Mouse (Mus musculus) kidney, postnatal 14 days (tissue): ENCODE measurements around the gene Racgap1.

Experiments used
- DNase-seq: peaks from one replicate; pipeline ENCODE4 v3.0.0; 2022; ENCODE audit warnings: mixed read lengths

The Racgap1 gene

DNA sequence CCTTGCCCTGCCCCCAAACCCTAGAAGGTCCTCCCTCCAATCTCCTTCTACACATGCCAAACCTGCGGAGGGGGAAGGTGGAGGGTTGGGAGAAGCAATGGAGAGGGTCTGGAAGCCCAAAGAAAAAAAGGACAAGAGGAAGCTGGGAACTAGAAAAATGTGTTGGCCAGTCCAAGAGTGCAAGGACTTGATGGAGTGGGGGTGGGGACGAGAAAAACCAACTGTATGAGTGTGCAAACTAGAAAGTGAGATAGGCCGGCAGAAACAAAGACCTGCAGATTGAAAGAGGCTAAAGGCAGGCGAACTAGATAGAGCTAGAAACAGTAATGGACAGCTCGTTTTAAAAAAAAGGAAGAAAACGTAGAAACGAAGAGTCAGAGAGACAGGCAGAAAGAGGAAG, 61.8 kb downstream of the Racgap1 start:
- DNase-seq: no peak

DNA sequence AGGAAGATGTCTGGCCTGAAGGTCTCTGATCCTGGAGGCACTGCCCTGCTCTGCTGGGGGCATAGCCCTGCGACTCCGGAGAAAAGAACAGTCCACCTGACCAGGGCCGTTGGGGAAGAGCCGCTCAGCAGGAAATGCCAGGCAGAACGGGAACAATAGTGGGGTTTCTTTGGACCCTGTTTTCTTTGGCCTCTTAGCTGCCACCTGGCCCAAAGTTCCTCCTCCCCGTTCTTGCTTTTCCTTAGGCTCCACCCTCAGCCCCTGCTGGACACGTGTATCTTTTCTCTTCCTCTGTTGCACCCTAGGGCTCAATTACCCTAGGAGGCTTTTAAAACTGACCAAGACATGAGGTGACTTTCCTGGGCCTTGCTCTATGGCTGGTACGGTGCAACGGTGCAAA, 62.2 kb downstream of the Racgap1 start:
- DNase-seq: no peak

DNA sequence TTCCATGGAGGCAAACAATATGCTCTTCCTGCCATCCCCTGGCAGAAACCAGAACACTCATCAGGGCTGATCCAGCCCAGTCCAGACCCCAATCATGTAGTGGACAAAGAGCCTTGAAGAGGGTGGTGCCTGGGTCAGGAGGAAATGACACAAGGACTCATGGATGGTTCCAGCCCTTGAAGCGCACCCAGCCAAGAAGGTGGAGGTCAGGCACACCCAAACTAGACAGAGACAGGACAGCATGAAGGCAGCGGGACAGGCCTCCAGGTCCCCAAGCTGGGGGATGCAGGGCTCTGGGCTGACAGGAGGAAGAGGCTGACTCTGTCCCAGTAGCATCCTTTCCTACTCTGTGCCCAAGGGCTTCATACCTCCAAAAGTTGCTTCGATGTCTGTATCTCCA, 64.9 kb downstream of the Racgap1 start:
- no peak for DNase-seq

DNA sequence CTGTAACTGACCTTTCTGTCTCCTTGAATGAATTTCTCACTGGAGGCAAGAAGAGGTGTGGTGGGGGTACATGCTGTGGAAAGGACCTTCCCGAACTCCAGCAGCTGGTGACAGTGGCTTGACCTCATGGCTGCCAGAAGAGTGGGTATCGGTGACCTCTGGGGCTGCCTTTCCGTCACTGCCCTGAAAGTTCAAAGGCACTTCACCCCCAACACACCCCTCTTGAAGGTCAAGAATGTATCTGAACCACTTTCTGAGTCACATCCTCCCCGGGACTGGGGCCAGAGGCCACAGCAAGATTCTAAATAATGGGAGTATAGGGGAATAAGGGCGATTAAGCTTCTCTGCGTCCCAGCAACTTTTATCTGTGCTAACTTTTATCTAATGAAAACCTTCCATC, 65.7 kb downstream of the Racgap1 start:
- DNase-seq: no peak

DNA sequence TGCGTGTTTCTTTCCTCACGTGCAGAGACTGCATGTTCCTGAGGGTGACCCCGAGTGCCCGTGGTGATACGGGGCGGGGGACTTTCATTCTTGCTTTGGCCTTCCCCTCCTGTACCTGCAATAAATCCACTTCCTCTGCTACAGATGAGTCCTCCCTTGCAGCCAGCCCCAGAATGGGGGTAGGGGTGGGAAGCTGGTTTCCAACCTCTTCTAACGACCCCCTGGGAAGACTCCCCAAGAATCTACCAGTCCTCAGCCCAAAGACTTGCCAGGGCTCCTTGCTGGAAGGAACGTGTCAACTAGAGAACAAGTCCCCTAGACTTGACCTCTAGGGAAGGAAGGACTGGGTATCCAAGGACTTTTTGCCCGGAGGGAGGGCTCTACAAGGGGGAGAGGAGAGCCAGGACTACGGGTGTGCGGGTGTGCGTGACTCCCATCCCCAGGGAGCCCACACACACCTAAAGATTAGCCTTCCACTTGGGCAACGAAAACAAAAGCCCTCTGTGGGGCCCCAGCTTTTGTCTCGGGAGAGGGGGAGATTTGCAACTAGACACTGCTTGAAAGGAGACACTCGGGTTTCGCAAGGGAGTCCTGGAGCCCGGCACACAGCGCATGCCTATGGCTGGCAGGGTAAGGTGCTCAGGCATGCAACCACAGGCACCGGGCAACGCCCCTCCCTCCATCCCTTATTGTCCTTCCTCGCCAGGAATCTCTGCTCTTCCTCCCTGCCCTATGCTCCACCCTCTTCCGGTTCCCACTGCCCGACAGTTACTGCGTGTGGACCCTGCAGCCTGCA, 66.9 kb downstream of the Racgap1 start:
- peak; percentile 39 for DNase-seq

DNA sequence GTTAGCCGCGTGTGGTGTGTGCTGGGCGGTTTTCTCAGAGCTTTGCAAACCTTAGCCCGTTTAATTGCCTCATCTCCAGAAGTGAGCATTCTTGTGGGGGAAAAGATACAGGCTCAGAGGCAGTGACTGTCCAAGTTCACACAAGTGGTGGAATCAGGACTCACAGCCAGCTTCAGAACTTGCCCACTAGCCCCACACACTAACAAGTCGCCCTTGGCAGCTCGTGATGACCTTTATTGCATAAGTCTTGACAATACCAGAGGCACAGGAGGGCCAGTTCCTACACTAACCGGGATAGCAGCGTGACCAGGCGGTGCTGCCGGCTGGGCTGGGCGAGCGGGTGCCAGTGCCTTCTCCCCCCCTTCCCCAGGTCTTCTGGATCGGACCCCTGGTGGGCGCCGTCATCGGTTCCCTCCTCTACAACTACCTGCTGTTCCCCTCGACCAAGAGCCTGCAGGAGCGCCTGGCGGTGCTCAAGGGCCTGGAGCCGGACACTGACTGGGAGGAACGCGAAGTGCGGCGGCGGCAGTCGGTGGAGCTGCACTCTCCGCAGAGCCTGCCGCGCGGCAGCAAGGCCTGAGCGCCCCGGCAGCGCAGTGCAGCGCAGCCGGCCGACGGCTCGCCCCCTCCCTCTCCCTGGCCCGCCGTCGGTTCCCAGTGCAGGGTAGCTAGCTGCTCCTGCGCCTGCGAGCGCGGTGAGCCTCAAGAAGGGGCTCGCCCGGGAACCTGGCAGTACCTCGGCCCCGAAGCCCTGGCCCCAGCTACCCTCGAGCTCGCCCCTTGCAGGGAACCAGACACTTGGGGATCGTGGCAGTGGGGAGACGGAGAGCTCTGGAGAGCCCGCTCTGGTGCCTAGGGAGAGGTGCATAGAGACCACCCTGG, 67.8 kb downstream of the Racgap1 start:
- DNase-seq: peak; percentile 60

DNA sequence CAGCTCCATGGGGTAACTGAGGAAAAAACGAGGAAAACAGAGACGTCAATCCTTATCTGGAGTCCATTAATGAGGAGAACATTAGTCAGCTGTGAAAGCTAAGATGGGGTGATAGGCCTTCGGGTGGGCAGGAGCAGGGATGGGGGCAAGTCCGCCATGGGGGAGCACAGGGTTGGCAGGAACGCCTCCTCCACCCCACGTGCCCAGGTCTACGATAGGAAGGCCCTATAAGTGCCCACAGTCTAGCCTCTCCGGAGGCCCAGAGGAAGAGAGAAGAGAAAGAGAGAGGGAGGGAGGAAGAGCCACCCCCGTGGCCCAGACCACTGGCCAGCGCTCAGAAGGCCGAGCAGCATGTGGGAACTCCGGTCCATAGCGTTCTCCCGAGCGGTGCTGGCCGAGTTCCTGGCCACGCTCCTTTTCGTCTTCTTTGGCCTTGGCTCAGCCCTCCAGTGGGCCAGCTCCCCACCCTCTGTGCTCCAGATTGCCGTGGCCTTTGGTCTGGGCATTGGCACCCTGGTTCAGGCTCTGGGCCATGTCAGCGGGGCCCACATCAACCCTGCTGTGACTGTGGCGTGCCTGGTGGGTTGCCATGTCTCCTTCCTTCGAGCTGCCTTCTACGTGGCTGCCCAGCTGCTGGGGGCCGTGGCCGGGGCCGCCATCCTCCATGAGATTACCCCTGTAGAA, 72.5 kb downstream of the Racgap1 start, which contains the start of gene Aqp2:
Aqp2 (plus strand) TSS at position 254 of the 684 bp plus-strand sequence.
- DNase-seq: peak; percentile 23
